Mouse (Mus musculus) liver, embryonic 14.5 days (tissue): Measurements from ENCODE around the gene Cacna1g. TPM values are rescaled to one million over a fixed set of nuclear protein-coding genes. Genes with fewer than 3 reads are reported as not detected.

Experiments used
- ATAC-seq: fragments of 200-750 bp; cut with Nextera tagmentation; 2 replicates; pipeline ENCODE4 v1.8.0; 2017; ENCODE audit warnings: moderate number of reproducible peaks, mild to moderate bottlenecking, moderate library complexity; ENCODE audit not compliant: insufficient read depth
- DNase-seq, 3 experiments: peaks; one replicate each; pipeline ENCODE4 v3.0.0-alpha.2; 2012 to 2013; ENCODE audit warnings: low read depth in 3 of 3, low spot score in 3 of 3
- H3K27ac ChIP-seq: fragments of 300-500 bp; sonication (generic); 2 replicates; pipeline ENCODE4 v1.5.1; 2014; ENCODE audit warnings: moderate library complexity, mild to moderate bottlenecking, control low read depth, inconsistent platforms
- H3K27me3 ChIP-seq: fragments of 300-500 bp; sonication (generic); 2 replicates; pipeline ENCODE4 v1.6.1; 2014; ENCODE audit warnings: mild to moderate bottlenecking, low read length, moderate library complexity; ENCODE audit not compliant: control insufficient read depth, insufficient read depth
- H3K36me3 ChIP-seq: fragments of 300-500 bp; sonication (generic); replicated peaks from 2 replicates; pipeline ENCODE4 v1.6.1; 2014; ENCODE audit warnings: low read depth; ENCODE audit not compliant: control insufficient read depth, insufficient read depth
- H3K4me1 ChIP-seq, 2 experiments: fragments of 200-500 bp in 1 of 2; fragments of 300-500 bp in 1 of 2; sonication (generic) in 1 of 2; replicated peaks; 2 replicates each; pipeline ENCODE4 v1.6.1; 2012 to 2014; ENCODE audit warnings: antibody characterized with exemption in 1 of 2, inconsistent platforms in 1 of 2, low read length in 1 of 2; ENCODE audit not compliant: control insufficient read depth in 2 of 2, insufficient read depth in 2 of 2
- H3K4me2 ChIP-seq: fragments of 300-500 bp; sonication (generic); 2 replicates; pipeline ENCODE4 v1.6.1; 2014; ENCODE audit warnings: low read depth, mild to moderate bottlenecking, control low read depth, moderate library complexity
- H3K4me3 ChIP-seq, 2 experiments: fragments of 200-500 bp in 1 of 2; fragments of 300-500 bp in 1 of 2; sonication (generic) in 1 of 2; 2 replicates each; pipeline ENCODE4 v1.5.1; 2012 to 2014; ENCODE audit warnings: low read depth in 2 of 2, low read length in 2 of 2, mild to moderate bottlenecking in 2 of 2, control low read depth in 1 of 2, inconsistent platforms in 1 of 2, moderate library complexity in 1 of 2; ENCODE audit not compliant: insufficient read depth in 1 of 2
- H3K9ac ChIP-seq: fragments of 300-500 bp; sonication (generic); replicated peaks from 2 replicates; pipeline ENCODE4 v1.6.1; 2014; ENCODE audit warnings: mild to moderate bottlenecking, control low read depth, moderate library complexity
- H3K9me3 ChIP-seq: fragments of 300-500 bp; sonication (generic); 2 replicates; pipeline ENCODE4 v1.6.1; 2016; ENCODE audit warnings: low read length, mixed read lengths; ENCODE audit not compliant: control insufficient read depth
- CTCF ChIP-seq: IDR thresholded peaks from 2 replicates; pipeline ENCODE4 v1.5.1; 2016; ENCODE audit warnings: antibody characterized with exemption, low read depth, control low read depth
- EP300 ChIP-seq: IDR thresholded peaks from 2 replicates; pipeline ENCODE4 v1.6.1; 2016; ENCODE audit warnings: antibody characterized with exemption, low read depth
- WGBS: fragments of 180-500 bp; shearing (Covaris S2); extraction: QIAGEN DNeasy Blood & Tissue Kit; methylation state at CpG from one replicate; pipeline ENCODE4 v1.1.7; 2014; ENCODE audit not compliant: insufficient replicate concordance; 5-methylcytosine and 5-hydroxymethylcytosine counted together
- polyA plus RNA-seq, 2 experiments: library from polyadenylated mRNA; depleted of rRNA in 1 of 2; stranded (reverse) in 1 of 2; unstranded in 1 of 2; fragments of >200 nt; fragmentation: Nextera tagmentation in 1 of 2; extraction: Ambion mirVana in 1 of 2; gene quantifications; 2 replicates each; pipeline versions ENCODE4 v1.2.1 to v1.2.3; 2012 to 2014

Cacna1g gene
- polyA plus RNA-seq, 2 experiments, result 0.89 to 7.3 TPM

DNA sequence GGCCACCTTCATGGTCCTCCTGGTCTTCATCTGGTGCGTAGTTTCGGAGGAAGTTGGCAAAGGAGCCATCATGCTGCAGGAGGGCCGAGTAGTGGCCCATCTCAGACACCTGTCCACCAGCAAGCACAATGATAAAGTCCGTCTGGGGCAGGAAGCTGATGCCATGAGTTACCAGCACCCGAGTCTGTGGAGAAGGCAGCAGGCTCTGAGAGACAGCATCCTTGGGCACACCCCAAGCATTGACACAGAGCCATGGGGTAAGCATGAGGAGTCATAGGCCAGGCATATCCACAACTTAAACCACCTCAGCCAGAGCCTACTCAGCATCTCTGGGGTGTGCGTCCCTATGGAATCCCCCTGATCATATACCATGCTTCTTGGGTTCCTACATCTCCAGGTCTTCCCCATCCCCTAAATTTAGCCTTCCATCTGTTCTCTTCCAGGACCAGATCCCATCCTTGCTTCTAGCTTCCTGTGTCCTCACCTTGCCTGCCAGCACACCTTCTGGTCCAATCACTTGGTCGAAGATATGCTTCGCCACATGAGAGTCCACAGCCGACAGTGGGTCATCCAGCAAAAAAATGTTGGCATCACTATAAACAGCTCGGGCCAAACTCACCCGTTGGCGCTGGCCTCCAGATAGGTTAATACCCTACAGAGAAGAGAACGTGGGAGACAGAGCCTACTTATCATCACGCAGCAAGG, 112.7 kb downstream of the Cacna1g start:
- H3K9ac ChIP-seq, result no peak overlapping the region
- H3K27ac ChIP-seq, result no peak overlapping the region
- 0 out of 4 replicates have a peak, but pooled peaks cover 0 to 2% of the 10 kb centered on the region in 2 experiments for H3K4me1 ChIP-seq
- ATAC-seq (no peak), DNase-seq (no peak)
- H3K27me3 ChIP-seq, result no peaks in the 10 kb centered on the region; the same call in 1 of the 2 replicates
- H3K4me3 ChIP-seq, result no peak overlapping the region
- H3K36me3 ChIP-seq, result no peaks in the 10 kb centered on the region
- no peak overlapping the region for H3K4me2 ChIP-seq
- 67% methylated on average over 14 of the region's 14 CpGs for WGBS
- no peaks in the 10 kb centered on the region for H3K9me3 ChIP-seq
- TF ChIP-seq CTCF, result no peak
- no peak for TF ChIP-seq EP300

GRCm38 (mm10) chr11:94359168-94359567, 114.8 kb downstream of the Cacna1g start:
- Histone ChIP-seq H3K4me2 (no peak overlapping the region), H3K9ac (no peak overlapping the region), H3K4me1 (no peaks in the 10 kb centered on the region), H3K4me3 (no peak overlapping the region), H3K9me3 (no peaks in the 10 kb centered on the region), H3K27ac (no peak overlapping the region), H3K27me3 (no peaks in the 10 kb centered on the region; the same call in 1 of the 2 replicates), H3K36me3 (no peaks in the 10 kb centered on the region)
- ATAC-seq (no peak), DNase-seq (no peak)
- TF ChIP-seq EP300 (no peak), CTCF (no peak)
- 79% methylated on average over 12 of the region's 12 CpGs for WGBS

Other genes with a start within 250 kb of the Cacna1g start
- 0.12 and 0.23 TPM in 2 replicates for gene Wfikkn2, start 228.2 kb downstream of the Cacna1g start, polyA plus RNA-seq (2012; rRNA removed)
- gene Wfikkn2, start 228.2 kb downstream of the Cacna1g start, polyA plus RNA-seq (2014; fragmentation: Nextera tagmentation; extraction: Ambion mirVana), result 0.05 and 0.17 TPM in 2 replicates
- gene Gm21885, start 192.3 kb downstream of the Cacna1g start, polyA plus RNA-seq (2012; rRNA removed), result not detected in 2 replicates
- gene Gm21885, start 192.3 kb downstream of the Cacna1g start, polyA plus RNA-seq (2014; fragmentation: Nextera tagmentation; extraction: Ambion mirVana), result 0.32 TPM in 1 of 2 replicates, not detected in the other
- gene Luc7l3, start 152.2 kb downstream of the Cacna1g start, polyA plus RNA-seq (2012; rRNA removed), result 20.6 and 39.1 TPM in 2 replicates
- 33.7 and 38.7 TPM in 2 replicates for gene Luc7l3, start 152.2 kb downstream of the Cacna1g start, polyA plus RNA-seq (2014; fragmentation: Nextera tagmentation; extraction: Ambion mirVana)
- gene Ankrd40, start 146.2 kb downstream of the Cacna1g start, polyA plus RNA-seq (2012; rRNA removed), result 11.7 and 12.6 TPM in 2 replicates
- gene Ankrd40, start 146.2 kb downstream of the Cacna1g start, polyA plus RNA-seq (2014; fragmentation: Nextera tagmentation; extraction: Ambion mirVana), result 5.1 and 5.5 TPM in 2 replicates
- 3.5 and 4.9 TPM in 2 replicates for gene Abcc3, start 81.2 kb downstream of the Cacna1g start, polyA plus RNA-seq (2012; rRNA removed)
- 4.7 and 6.5 TPM in 2 replicates for gene Abcc3, start 81.2 kb downstream of the Cacna1g start, polyA plus RNA-seq (2014; fragmentation: Nextera tagmentation; extraction: Ambion mirVana)
- not detected in 2 replicates for gene Spata20, start 12.0 kb upstream of the Cacna1g start, polyA plus RNA-seq (2012; rRNA removed)
- not detected in 2 replicates for gene Spata20, start 12.0 kb upstream of the Cacna1g start, polyA plus RNA-seq (2014; fragmentation: Nextera tagmentation; extraction: Ambion mirVana)
- 0.02 and 0.04 TPM in 2 replicates for gene Epn3, start 25.8 kb upstream of the Cacna1g start, polyA plus RNA-seq (2012; rRNA removed)
- not detected in 2 replicates for gene Epn3, start 25.8 kb upstream of the Cacna1g start, polyA plus RNA-seq (2014; fragmentation: Nextera tagmentation; extraction: Ambion mirVana)
- gene Mycbpap, start 47.5 kb upstream of the Cacna1g start, polyA plus RNA-seq (2012; rRNA removed), result 0.03 and 0.09 TPM in 2 replicates
- not detected in 2 replicates for gene Mycbpap, start 47.5 kb upstream of the Cacna1g start, polyA plus RNA-seq (2014; fragmentation: Nextera tagmentation; extraction: Ambion mirVana)
- 1.2 and 1.4 TPM in 2 replicates for gene Rsad1, start 75.1 kb upstream of the Cacna1g start, polyA plus RNA-seq (2012; rRNA removed)
- gene Rsad1, start 75.1 kb upstream of the Cacna1g start, polyA plus RNA-seq (2014; fragmentation: Nextera tagmentation; extraction: Ambion mirVana), result 0.51 and 0.72 TPM in 2 replicates
- gene Chad, start 90.8 kb upstream of the Cacna1g start, polyA plus RNA-seq (2012; rRNA removed), result 0.02 and 0.03 TPM in 2 replicates
- 0.09 TPM in 1 of 2 replicates, not detected in the other for gene Chad, start 90.8 kb upstream of the Cacna1g start, polyA plus RNA-seq (2014; fragmentation: Nextera tagmentation; extraction: Ambion mirVana)
- gene Acsf2, start 127.7 kb upstream of the Cacna1g start, polyA plus RNA-seq (2012; rRNA removed), result 3.2 and 3.9 TPM in 2 replicates
- 1.3 and 1.4 TPM in 2 replicates for gene Acsf2, start 127.7 kb upstream of the Cacna1g start, polyA plus RNA-seq (2014; fragmentation: Nextera tagmentation; extraction: Ambion mirVana)
- 36.3 and 52.7 TPM in 2 replicates for gene Lrrc59, start 155.6 kb upstream of the Cacna1g start, polyA plus RNA-seq (2012; rRNA removed)
- gene Lrrc59, start 155.6 kb upstream of the Cacna1g start, polyA plus RNA-seq (2014; fragmentation: Nextera tagmentation; extraction: Ambion mirVana), result 66.4 and 73.4 TPM in 2 replicates
- 45.0 and 61.3 TPM in 2 replicates for gene Mrpl27, start 179.6 kb upstream of the Cacna1g start, polyA plus RNA-seq (2012; rRNA removed)
- gene Mrpl27, start 179.6 kb upstream of the Cacna1g start, polyA plus RNA-seq (2014; fragmentation: Nextera tagmentation; extraction: Ambion mirVana), result 56.8 and 58.6 TPM in 2 replicates
- 12.8 and 15.4 TPM in 2 replicates for gene Eme1, start 179.8 kb upstream of the Cacna1g start, polyA plus RNA-seq (2012; rRNA removed)
- 13.0 and 15.7 TPM in 2 replicates for gene Eme1, start 179.8 kb upstream of the Cacna1g start, polyA plus RNA-seq (2014; fragmentation: Nextera tagmentation; extraction: Ambion mirVana)
- 2.8 and 3.6 TPM in 2 replicates for gene Xylt2, start 203.3 kb upstream of the Cacna1g start, polyA plus RNA-seq (2012; rRNA removed)
- gene Xylt2, start 203.3 kb upstream of the Cacna1g start, polyA plus RNA-seq (2014; fragmentation: Nextera tagmentation; extraction: Ambion mirVana), result 1.8 and 2.7 TPM in 2 replicates
- gene Gm11541, start 230.3 kb upstream of the Cacna1g start, polyA plus RNA-seq (2012; rRNA removed), result not detected in 2 replicates
- gene Gm11541, start 230.3 kb upstream of the Cacna1g start, polyA plus RNA-seq (2014; fragmentation: Nextera tagmentation; extraction: Ambion mirVana), result not detected in 2 replicates